Mouse (Mus musculus): ENCODE measurements around the gene Nrxn1. TPM values are rescaled to one million over a fixed set of nuclear protein-coding genes. Genes with fewer than 3 reads are reported as not detected.

Nrxn1 gene
- total RNA-seq, 2 experiments from 2014 or later = 6.1 to 9.9 TPM

GRCm38 (mm10) chr17:90454356-90454737, 638.5 kb downstream of the Nrxn1 start:
- ATAC-seq (replicated peaks; ENCODE audit: poor library complexity) = no peak

DNA sequence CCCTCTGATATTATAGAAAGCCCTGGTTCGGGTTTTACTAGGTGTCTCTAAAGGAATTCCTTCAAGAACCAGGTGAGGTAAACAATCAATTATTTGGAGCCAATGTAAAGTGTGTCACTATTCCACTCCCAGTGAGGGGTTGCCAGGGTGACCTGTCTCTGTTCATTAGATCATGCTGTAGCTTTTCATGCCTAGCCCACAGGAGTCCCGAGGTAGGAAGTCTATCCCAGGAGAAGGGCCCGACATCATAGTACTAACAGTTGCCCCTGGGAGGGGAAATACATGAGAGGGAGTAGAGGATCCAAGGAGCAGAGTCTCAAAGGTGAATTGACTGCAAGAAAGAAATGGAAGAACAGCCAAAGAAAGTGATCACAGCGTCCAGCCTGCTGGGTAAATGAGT, 639.6 kb downstream of the Nrxn1 start:
- no peak for ATAC-seq (replicated peaks; ENCODE audit: poor library complexity)

- no peak for ATAC-seq (replicated peaks; ENCODE audit: poor library complexity)
Observed at GRCm38 (mm10) chr17:90452770-90453169, 640.1 kb downstream of the Nrxn1 start.

DNA sequence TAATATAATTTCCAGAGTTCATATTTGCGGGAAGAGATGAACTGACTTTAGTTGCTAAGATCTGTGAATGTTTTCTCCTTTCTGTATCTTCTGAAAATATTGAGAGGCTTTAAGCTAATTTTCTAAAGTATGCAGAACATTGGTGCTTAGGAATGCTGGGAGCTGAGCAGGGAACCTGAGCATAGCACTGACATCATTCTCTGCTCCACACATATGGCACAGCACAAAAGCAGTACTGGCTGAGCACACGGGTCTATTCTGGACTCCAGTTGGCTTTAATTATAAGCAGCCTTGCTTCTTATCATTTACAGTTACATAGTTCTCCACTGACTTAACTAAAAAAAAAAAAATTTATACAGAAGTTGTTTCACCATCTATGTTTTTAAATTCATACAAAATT, 641.5 kb downstream of the Nrxn1 start:
- ATAC-seq (replicated peaks; ENCODE audit: poor library complexity) = no peak

DNA sequence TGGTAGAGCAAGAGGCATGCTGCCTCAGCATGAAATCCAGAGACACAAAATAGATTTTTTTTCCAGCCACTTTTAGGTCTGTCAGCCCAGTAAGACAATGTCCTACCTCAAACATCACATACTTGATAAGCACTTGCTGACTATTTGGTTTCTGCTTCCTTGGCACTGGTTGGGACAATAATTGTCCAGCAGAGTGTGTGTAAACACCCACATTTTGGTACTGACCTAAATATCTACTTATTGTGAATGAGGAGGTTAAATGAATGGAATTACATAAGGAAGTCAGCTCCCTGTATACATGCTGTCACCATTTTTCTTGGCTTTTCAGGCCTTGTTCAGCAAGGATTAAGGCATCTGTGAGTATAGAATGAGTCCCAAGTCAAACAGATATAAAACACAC, 649.8 kb downstream of the Nrxn1 start:
- ATAC-seq (replicated peaks; ENCODE audit: poor library complexity) = no peak

DNA sequence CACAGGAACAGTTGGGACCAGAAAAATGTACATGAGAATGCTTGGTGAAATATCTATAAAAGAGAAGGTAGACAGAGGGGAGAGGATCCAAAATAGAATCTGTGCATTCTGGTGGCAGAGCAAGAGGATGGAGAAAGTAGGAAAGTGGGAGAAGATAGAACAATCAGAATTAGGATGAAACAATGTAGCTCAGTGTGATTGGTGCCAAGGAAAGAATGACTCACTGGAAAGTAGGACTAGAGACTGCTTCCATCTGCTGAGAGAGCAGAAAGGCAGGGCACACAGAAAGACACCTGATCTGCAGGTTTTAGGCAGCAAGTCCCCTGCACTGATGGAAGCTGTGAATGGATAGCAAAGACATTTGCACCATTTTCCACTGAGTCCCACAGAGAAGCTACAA, 657.0 kb downstream of the Nrxn1 start:
- no peak for ATAC-seq (replicated peaks; ENCODE audit: poor library complexity)

- ATAC-seq (replicated peaks; ENCODE audit: poor library complexity) = no peak
Observed at GRCm38 (mm10) chr17:90435371-90435770, 657.5 kb downstream of the Nrxn1 start.

DNA sequence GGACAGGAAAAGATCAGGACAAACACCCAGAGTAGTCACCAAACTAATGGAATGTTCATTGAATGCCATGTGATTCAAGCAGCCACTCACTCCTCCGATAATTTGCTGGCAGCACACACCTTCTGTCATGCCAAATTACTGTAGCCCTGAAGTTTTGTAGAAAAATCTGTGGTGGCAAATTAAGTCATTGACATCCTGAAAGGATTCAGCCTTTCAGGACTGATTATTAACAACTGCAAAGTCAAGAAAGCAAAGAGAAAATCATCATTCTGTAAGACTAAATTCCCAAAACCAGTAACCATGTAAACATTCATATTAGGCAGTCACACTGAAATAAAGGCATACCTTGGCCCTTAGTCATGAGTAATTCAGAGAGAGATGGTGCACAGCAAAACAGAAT, 662.7 kb downstream of the Nrxn1 start:
- ATAC-seq (replicated peaks; ENCODE audit: poor library complexity) = no peak

DNA sequence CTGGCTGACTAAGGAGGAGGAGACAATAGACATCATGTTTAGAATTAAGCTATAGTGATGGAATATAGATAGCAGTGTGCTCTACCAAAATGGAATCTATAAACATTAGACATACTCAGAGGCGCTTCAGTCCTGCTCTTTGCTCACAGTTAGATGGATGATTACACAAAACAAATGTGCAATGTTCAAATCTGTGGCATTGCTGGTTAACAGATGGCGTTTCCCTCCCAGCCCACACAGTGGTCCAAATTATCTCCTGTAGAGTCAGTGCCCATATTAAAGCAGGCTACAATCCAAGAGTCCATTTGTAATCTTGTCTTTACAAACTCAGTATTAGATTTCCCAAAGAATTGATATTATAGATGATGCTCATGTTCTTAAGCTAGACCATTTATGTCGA, 666.9 kb downstream of the Nrxn1 start:
- ATAC-seq (replicated peaks; ENCODE audit: poor library complexity) = no peak

DNA sequence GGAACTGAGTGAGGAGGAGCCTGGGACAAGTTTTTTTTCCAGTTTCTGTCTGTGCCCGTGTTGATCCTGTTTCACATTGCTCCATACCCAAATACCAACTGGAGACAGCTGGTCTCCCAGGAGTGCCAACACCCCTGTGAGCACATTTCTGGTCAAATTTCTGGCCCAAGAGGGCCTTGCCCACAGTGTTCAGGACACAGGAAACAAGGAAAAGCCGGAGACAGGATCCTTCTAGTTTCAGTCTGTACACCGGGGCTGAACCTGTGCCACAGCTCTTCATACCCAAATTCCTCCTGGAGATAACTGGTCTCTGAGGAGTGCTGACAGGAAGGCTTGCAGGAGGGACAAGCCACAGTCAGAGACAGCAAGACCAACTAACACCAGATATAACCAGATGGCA, 670.3 kb downstream of the Nrxn1 start:
- ATAC-seq (replicated peaks; ENCODE audit: poor library complexity) = no peak

DNA sequence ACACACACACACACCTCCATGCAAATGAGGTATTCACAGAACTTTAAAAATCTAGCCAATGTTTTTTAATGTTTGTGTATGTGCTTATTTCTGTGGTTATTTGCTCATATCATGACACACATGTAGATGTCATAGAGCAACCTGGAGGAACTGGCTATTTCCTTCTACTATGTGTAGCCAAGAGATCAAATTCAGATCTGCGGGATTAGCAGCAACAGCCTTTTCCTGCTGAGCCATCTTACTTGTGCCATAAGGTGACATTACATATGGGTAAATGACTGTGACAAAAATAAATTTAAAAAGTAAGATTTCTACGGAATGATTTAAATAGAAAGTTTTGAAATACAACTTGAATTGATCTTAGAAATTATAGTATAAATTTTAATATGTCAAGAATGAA, 672.1 kb downstream of the Nrxn1 start:
- no peak for ATAC-seq (replicated peaks; ENCODE audit: poor library complexity)

GRCm38 (mm10) chr17:90419615-90420014, 673.3 kb downstream of the Nrxn1 start:
- ATAC-seq (replicated peaks; ENCODE audit: poor library complexity) = no peak

GRCm38 (mm10) chr17:90396357-90396756, 696.5 kb downstream of the Nrxn1 start:
- ATAC-seq (replicated peaks; ENCODE audit: poor library complexity) = no peak

- ATAC-seq (replicated peaks; ENCODE audit: poor library complexity) = no peak
Observed at GRCm38 (mm10) chr17:90394606-90395005, 698.3 kb downstream of the Nrxn1 start.

- no peak for ATAC-seq (replicated peaks; ENCODE audit: poor library complexity)
Observed at GRCm38 (mm10) chr17:90392751-90393150, 700.1 kb downstream of the Nrxn1 start.

- ATAC-seq (replicated peaks; ENCODE audit: poor library complexity) = no peak
Observed at GRCm38 (mm10) chr17:90390316-90391212, 702.3 kb downstream of the Nrxn1 start.

GRCm38 (mm10) chr17:90384856-90385255, 708.0 kb downstream of the Nrxn1 start:
- ATAC-seq (replicated peaks; ENCODE audit: poor library complexity) = no peak

DNA sequence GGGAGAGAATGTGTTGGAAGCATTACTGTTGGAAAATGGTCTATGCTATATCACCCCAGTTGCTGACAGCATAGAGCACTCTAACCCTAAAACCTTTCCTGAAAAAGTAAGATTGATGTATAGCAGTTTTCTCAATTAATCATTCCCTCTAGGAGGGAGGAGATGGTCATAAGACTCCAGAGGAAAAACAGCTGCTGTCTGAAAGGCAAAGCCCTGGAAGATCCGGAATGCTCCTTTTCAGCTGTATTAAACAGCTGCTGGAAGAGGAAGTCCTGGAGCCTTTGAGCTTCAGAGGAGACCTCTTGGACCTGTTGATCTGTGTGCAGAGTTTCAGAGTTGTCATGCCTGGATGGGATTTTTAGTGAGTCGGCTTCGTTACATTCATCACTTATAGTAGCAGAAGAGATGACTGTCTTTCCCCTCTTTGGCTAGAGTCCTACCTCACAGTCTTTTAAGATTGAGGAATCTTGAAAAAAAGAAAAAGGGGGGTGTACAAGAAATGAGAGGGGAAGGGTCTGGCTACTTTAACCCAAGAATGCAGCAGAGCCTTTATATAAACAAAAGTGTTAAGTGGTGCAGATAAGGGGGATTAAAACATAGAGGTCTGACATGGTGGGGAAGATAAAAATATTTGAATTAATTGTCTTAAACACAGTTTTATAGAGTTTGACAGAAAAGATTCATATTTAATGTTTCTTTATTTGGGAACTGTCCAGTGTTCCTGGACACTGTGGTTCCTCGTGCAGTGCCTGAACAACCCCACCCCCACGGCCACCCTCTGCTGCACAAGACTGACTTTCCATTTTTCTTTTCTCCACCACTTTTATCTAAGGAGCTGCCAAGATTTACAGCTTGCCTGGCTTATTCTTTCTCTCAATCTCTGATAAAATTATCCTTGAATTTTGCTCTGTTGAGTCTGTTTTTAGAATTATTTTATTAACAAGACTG, 710.1 kb downstream of the Nrxn1 start:
- no peak for ATAC-seq (replicated peaks; ENCODE audit: poor library complexity)

GRCm38 (mm10) chr17:90376533-90376932, 716.3 kb downstream of the Nrxn1 start:
- no peak for ATAC-seq (replicated peaks; ENCODE audit: poor library complexity)

- no peak for ATAC-seq (replicated peaks; ENCODE audit: poor library complexity)
Observed at GRCm38 (mm10) chr17:90362169-90362568, 730.7 kb downstream of the Nrxn1 start.

DNA sequence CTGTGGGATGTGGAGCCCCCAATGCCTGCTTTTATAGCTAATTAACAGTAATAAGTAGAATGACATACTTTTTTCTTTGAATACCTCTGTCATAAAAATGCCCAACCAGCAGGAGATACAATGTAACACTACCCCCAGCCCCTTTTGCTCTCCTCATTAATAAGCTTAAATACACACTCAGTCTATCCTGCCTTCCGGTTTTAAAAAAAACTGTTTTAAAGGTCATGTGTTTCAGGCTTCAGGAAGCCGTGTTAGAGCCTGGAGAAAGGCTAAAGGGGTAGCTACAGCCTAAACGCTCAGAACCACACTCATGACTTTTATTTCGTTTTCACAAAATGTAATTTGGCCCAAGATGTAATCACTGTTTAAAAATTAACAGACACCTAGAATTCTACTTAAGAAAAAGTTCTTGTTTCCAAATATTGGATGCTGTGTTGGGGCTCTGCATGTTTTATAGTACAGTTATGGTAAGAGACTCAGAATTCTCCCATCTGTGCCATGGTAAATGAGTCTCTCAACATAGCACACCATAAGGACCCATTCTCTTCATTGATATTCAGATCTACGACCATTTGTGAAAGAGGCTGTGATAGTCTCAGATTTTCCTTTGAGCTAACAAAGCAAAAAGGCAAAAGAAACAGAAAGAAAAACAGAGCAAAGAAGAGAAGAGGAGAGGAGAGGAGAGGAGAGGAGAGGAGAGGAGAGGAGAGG, 743.3 kb downstream of the Nrxn1 start:
- no peak for ATAC-seq (replicated peaks; ENCODE audit: poor library complexity)

Data from megakaryocyte progenitor cell, adult 5-6 weeks (primary cell).